Mouse (Mus musculus): ENCODE data around the gene Afm. TPM values are rescaled to one million over a fixed set of nuclear protein-coding genes. Genes with fewer than 3 reads are reported as not detected.

Gene Afm
- polyA plus RNA-seq, 1 experiment, result not detected

GRCm38 (mm10) chr5:90568338-90568737 is 49.6 kb downstream of the Afm start:
- Histone ChIP-seq H3K36me3 (ENCODE audit: control insufficient read depth, insufficient read depth, low read length) (no peaks in the 10 kb centered on the region), H3K4me1 (ENCODE audit: control insufficient read depth, insufficient read depth, insufficient read length, low read length) (0 out of 2 replicates have a peak, but pooled peaks cover 4% of the 10 kb centered on the region), H3K4me3 (ENCODE audit: low read depth, low read length) (no peak overlapping the region), H3K27ac (ENCODE audit: insufficient read depth, low read depth, low read length) (no peak overlapping the region), H3K27me3 (ENCODE audit: control insufficient read depth, insufficient read depth, low read length) (no peaks in the 10 kb centered on the region)
- no peak for TF ChIP-seq POLR2A (IDR thresholded peaks at IDR 0.05; ENCODE audit: low read depth, low read length)
- TF ChIP-seq CTCF (IDR thresholded peaks at IDR 0.05; ENCODE audit: extremely low read depth, insufficient read length, insufficient replicate concordance, low read depth, low read length), result no peak

DNA sequence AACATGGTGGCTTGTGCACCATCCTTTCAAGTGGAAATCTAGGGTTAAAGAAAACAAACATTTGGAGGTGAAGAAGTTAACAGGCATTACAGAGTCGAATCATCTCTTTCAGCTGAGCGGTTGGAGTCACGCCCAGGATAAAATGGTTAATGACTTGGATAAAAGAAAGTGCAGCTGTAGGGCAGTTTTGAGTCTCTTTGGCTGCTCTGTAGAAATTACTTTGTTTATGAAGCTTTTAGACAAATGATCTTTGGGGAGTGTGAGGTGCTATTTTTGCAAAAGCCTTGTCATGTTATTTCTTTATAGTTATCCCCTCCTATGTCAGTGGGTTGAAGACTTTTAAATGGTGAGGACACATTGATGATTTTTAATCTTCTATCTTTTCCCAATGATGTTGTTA is 52.5 kb downstream of the Afm start:
- no peaks in the 10 kb centered on the region for H3K36me3 ChIP-seq (ENCODE audit: control insufficient read depth, insufficient read depth, low read length)
- TF ChIP-seq POLR2A (IDR thresholded peaks at IDR 0.05; ENCODE audit: low read depth, low read length) (no peak), CTCF (IDR thresholded peaks at IDR 0.05; ENCODE audit: extremely low read depth, insufficient read length, insufficient replicate concordance, low read depth, low read length) (no peak)
- no peak overlapping the region for H3K4me3 ChIP-seq (ENCODE audit: low read depth, low read length)
- H3K27me3 ChIP-seq (ENCODE audit: control insufficient read depth, insufficient read depth, low read length), result no peaks in the 10 kb centered on the region
- 0 out of 2 replicates have a peak, but pooled peaks cover 4% of the 10 kb centered on the region for H3K4me1 ChIP-seq (ENCODE audit: control insufficient read depth, insufficient read depth, insufficient read length, low read length)
- no peak overlapping the region for H3K27ac ChIP-seq (ENCODE audit: insufficient read depth, low read depth, low read length)
- 26% methylated on average over 3 of the region's 3 CpGs for WGBS

- no peaks in the 10 kb centered on the region for H3K36me3 ChIP-seq (ENCODE audit: control insufficient read depth, insufficient read depth, low read length)
- TF ChIP-seq POLR2A (IDR thresholded peaks at IDR 0.05; ENCODE audit: low read depth, low read length) (no peak), CTCF (IDR thresholded peaks at IDR 0.05; ENCODE audit: extremely low read depth, insufficient read length, insufficient replicate concordance, low read depth, low read length) (no peak)
- no peak overlapping the region for H3K27ac ChIP-seq (ENCODE audit: insufficient read depth, low read depth, low read length)
- WGBS, result 23% methylated on average over 9 of the region's 9 CpGs
- H3K4me1 ChIP-seq (ENCODE audit: control insufficient read depth, insufficient read depth, insufficient read length, low read length), result no peaks in the 10 kb centered on the region
- no peak overlapping the region for H3K4me3 ChIP-seq (ENCODE audit: low read depth, low read length)
- H3K27me3 ChIP-seq (ENCODE audit: control insufficient read depth, insufficient read depth, low read length), result no peaks in the 10 kb centered on the region
Measured at GRCm38 (mm10) chr5:90577751-90578150, 59.0 kb downstream of the Afm start.

DNA sequence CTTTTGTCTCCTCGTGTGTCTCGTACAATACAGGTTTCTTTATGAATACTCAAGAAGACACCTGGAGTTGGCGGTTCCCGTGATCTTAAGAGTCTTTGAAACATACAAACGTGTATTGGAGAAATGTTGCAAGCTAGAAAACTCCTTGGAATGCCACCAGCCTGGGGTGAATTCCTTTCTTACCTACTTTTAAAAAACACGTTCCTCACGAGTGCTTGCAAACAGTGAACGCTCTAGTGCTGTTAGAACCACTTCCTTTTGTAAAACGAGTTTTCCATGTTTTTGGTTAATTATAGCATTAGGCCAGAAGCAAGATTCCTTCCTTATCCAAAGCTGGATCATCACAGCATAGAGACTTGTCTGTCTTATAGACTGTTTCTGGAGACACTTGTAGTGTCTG is 60.8 kb downstream of the Afm start:
- H3K27ac ChIP-seq (ENCODE audit: insufficient read depth, low read depth, low read length), result no peak overlapping the region
- WGBS, result 92% methylated on average over 9 of the region's 9 CpGs
- TF ChIP-seq POLR2A (IDR thresholded peaks at IDR 0.05; ENCODE audit: low read depth, low read length), result no peak
- no peak for TF ChIP-seq CTCF (IDR thresholded peaks at IDR 0.05; ENCODE audit: extremely low read depth, insufficient read length, insufficient replicate concordance, low read depth, low read length)

DNA sequence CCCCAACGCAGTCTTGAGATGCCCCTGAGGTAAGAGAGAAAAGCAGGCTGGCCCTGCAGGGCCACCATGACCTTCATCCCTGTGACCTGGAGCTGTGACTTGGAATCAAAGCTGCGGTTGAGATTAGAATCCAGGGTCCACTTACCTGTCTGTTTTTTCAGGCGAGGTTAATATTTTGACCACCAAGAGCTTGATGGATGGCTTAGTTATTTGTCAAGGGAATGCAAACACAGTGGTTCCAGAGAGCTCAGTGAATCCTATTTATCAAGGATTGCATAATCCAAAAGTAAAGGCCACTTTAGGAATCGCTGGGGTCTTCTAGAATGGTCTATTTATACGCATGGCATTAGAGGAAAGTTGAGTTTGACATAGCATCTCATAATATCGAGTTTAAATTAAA is 63.4 kb downstream of the Afm start:
- H3K27me3 ChIP-seq (ENCODE audit: control insufficient read depth, insufficient read depth, low read length), result no peaks in the 10 kb centered on the region
- H3K4me1 ChIP-seq (ENCODE audit: control insufficient read depth, insufficient read depth, insufficient read length, low read length), result no peaks in the 10 kb centered on the region
- no peak for TF ChIP-seq POLR2A (IDR thresholded peaks at IDR 0.05; ENCODE audit: low read depth, low read length)
- TF ChIP-seq CTCF (IDR thresholded peaks at IDR 0.05; ENCODE audit: extremely low read depth, insufficient read length, insufficient replicate concordance, low read depth, low read length), result no peak
- 68% methylated on average over 6 of the region's 6 CpGs for WGBS
- H3K36me3 ChIP-seq (ENCODE audit: control insufficient read depth, insufficient read depth, low read length), result no peaks in the 10 kb centered on the region
- H3K27ac ChIP-seq (ENCODE audit: insufficient read depth, low read depth, low read length), result no peak overlapping the region
- H3K4me3 ChIP-seq (ENCODE audit: low read depth, low read length), result no peak overlapping the region

More for the DNA sequence above, 60.8 kb downstream of the Afm start:
- Histone ChIP-seq H3K27me3 (ENCODE audit: control insufficient read depth, insufficient read depth, low read length) (no peaks in the 10 kb centered on the region), H3K4me3 (ENCODE audit: low read depth, low read length) (no peak overlapping the region), H3K4me1 (ENCODE audit: control insufficient read depth, insufficient read depth, insufficient read length, low read length) (no peaks in the 10 kb centered on the region), H3K36me3 (ENCODE audit: control insufficient read depth, insufficient read depth, low read length) (no peaks in the 10 kb centered on the region)

DNA sequence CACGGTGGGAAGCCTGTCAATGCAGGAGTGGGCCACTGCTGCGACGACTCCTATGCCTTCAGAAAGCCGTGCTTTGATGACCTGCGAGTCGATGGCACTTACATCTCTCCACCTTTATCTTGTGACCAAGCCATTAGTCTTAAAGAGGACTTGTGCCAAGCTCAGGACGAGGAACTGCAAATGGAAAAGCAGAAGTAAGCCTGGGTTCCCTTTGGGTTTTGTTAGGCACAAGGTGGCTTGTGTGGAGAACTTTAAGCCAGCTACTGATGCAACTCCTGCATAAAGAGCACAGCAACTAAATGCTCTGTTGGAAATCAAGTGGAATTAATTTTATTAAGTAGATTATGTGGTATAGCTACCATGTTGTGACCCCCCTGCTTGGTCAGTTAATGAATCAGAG is 66.1 kb downstream of the Afm start:
- TF ChIP-seq CTCF (IDR thresholded peaks at IDR 0.05; ENCODE audit: extremely low read depth, insufficient read length, insufficient replicate concordance, low read depth, low read length) (no peak), POLR2A (IDR thresholded peaks at IDR 0.05; ENCODE audit: low read depth, low read length) (no peak)
- no peak overlapping the region for H3K4me3 ChIP-seq (ENCODE audit: low read depth, low read length)
- H3K4me1 ChIP-seq (ENCODE audit: control insufficient read depth, insufficient read depth, insufficient read length, low read length), result no peaks in the 10 kb centered on the region
- WGBS, result 80% methylated on average over 7 of the region's 7 CpGs
- H3K27ac ChIP-seq (ENCODE audit: insufficient read depth, low read depth, low read length), result no peak overlapping the region
- H3K27me3 ChIP-seq (ENCODE audit: control insufficient read depth, insufficient read depth, low read length), result no peaks in the 10 kb centered on the region
- H3K36me3 ChIP-seq (ENCODE audit: control insufficient read depth, insufficient read depth, low read length), result no peaks in the 10 kb centered on the region

DNA sequence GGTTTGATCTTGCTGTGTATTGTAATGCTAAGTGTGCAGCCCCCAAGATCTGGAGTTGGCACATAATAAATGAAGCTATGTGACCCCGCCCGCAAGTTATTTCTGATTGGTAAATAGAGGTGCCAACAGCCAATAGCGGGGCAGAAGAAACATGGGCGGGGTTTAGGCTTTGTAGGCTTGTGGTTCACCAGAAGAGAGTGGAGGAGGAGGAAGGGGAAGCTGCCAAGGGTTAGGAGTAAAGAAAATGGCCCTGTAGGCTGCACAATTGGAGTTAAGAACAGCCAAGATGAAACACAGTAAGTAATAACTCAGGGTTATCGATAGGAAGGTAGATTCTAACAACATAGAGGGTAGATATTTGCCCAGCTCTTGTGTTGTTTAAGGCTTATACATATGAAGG is 67.8 kb downstream of the Afm start:
- Histone ChIP-seq H3K4me3 (ENCODE audit: low read depth, low read length) (no peak overlapping the region), H3K27ac (ENCODE audit: insufficient read depth, low read depth, low read length) (no peak overlapping the region), H3K27me3 (ENCODE audit: control insufficient read depth, insufficient read depth, low read length) (no peaks in the 10 kb centered on the region), H3K36me3 (ENCODE audit: control insufficient read depth, insufficient read depth, low read length) (no peaks in the 10 kb centered on the region), H3K4me1 (ENCODE audit: control insufficient read depth, insufficient read depth, insufficient read length, low read length) (no peaks in the 10 kb centered on the region)
- no peak for TF ChIP-seq CTCF (IDR thresholded peaks at IDR 0.05; ENCODE audit: extremely low read depth, insufficient read length, insufficient replicate concordance, low read depth, low read length)
- no peak for TF ChIP-seq POLR2A (IDR thresholded peaks at IDR 0.05; ENCODE audit: low read depth, low read length)
- WGBS, result 84% methylated on average over 5 of the region's 5 CpGs

GRCm38 (mm10) chr5:90588104-90588503 is 69.4 kb downstream of the Afm start:
- Histone ChIP-seq H3K4me3 (ENCODE audit: low read depth, low read length) (no peak overlapping the region), H3K4me1 (ENCODE audit: control insufficient read depth, insufficient read depth, insufficient read length, low read length) (no peaks in the 10 kb centered on the region), H3K27me3 (ENCODE audit: control insufficient read depth, insufficient read depth, low read length) (no peaks in the 10 kb centered on the region), H3K36me3 (ENCODE audit: control insufficient read depth, insufficient read depth, low read length) (no peaks in the 10 kb centered on the region), H3K27ac (ENCODE audit: insufficient read depth, low read depth, low read length) (no peak overlapping the region)
- TF ChIP-seq POLR2A (IDR thresholded peaks at IDR 0.05; ENCODE audit: low read depth, low read length) (no peak), CTCF (IDR thresholded peaks at IDR 0.05; ENCODE audit: extremely low read depth, insufficient read length, insufficient replicate concordance, low read depth, low read length) (no peak)
- 90% methylated on average over 5 of the region's 5 CpGs for WGBS
